ENCODE assay signal across 8 mouse cellular contexts in genomic region chr7:30729396-30730063, GRCm38 (mm10). TPM values are rescaled to one million over a fixed set of nuclear protein-coding genes. Genes with fewer than 3 reads are reported as not detected.
DNase-seq lines count a peak whose midpoint lies in the region; ATAC-seq lines count a peak whose summit lies in the region.

Gene Tmem147, minus strand, starts transcription at chr7:30729540.

- H3K4me2 ChIP-seq in hindbrain, embryonic 15.5 days, result peak within 1 kb of the TSS; percentile 83

- peak within 1 kb of the TSS; percentile 72 for H3K4me3 ChIP-seq in hindbrain, embryonic 15.5 days

- peak; percentile 95 for DNase-seq in T-cell, adult 2 months (ENCODE audit: low spot score)
- peak; percentile 96 to 97 for DNase-seq in cerebellum, postnatal 36 days
- DNase-seq in frontal cortex, postnatal 36 days (ENCODE audit: low spot score in 2 of 2), result peak; percentile 97 to 98
- peak; percentile 94 for DNase-seq in left cerebral cortex, adult 11 months (ENCODE audit: low spot score)
- peak; percentile 95 for DNase-seq in lung, postnatal 4 days
- peak; percentile 87 for DNase-seq in retina, postnatal 7 days (ENCODE audit: low read depth, low spot score)
- DNase-seq in urinary bladder, adult 2 months (ENCODE audit: low spot score), result peak; percentile 88

- peaks cover 8% of the 10 kb centered on the region for H3K36me3 ChIP-seq in hindbrain, embryonic 15.5 days

- H3K9me3 ChIP-seq in hindbrain, embryonic 15.5 days, result no peaks in the 10 kb centered on the region

- WGBS in hindbrain, embryonic 15.5 days, result under 1% methylated on average over 60 of the region's 60 CpGs

- peak; percentile 96 for ATAC-seq in hindbrain, embryonic 15.5 days (ENCODE audit: low FRiP score, low read depth)

- H3K27me3 ChIP-seq in hindbrain, embryonic 15.5 days, result no peaks in the 10 kb centered on the region

- peaks cover 33% of the 10 kb centered on the region for H3K4me1 ChIP-seq in hindbrain, embryonic 15.5 days (replicated peaks)

- H3K27ac ChIP-seq in hindbrain, embryonic 15.5 days (replicated peaks), result peak within 1 kb of the TSS; percentile 89

- peak within 1 kb of the TSS; percentile 87 for H3K9ac ChIP-seq in hindbrain, embryonic 15.5 days

RNA-seq across cellular contexts. Expression of gene Tmem147, which starts in this region (rescaled TPM):
- polyA plus RNA-seq in hindbrain, embryonic 15.5 days (2015; fragmentation: Nextera tagmentation; extraction: Ambion mirVana), result 273 and 284 TPM in 2 replicates
- 97.6 and 129 TPM in 2 replicates for polyA plus RNA-seq in urinary bladder, adult 2 months (2012; rRNA removed)

Comparison
In these comparisons a context has a peak if more than half of its experiments do, and no peak if none do; other contexts are left out.
1. Peak in every context shown above with its lines: DNase-seq, ATAC-seq, H3K4me3 ChIP-seq and H3K27ac ChIP-seq.